Mouse (Mus musculus): ENCODE measurements at regions not wholly inside any gene's neighbourhood (a gene's known extent, or its start where the extent isn't known, plus 50 kb on each side); places are given as distances from the start of the nearest gene placed in this dataset.

GRCm38 (mm10) chr11:90797577-90797976 lies 109.4 kb upstream of the Tom1l1 start:
- DNase-seq (ENCODE audit: low spot score in 2 of 2), result no peak

GRCm38 (mm10) chr11:90783537-90783936 lies 95.4 kb upstream of the Tom1l1 start:
- no peak for DNase-seq (ENCODE audit: low spot score in 2 of 2)

- DNase-seq (ENCODE audit: low spot score in 2 of 2), result no peak
Observed at GRCm38 (mm10) chr11:90782975-90783374, 94.8 kb upstream of the Tom1l1 start.

GRCm38 (mm10) chr11:90775752-90776151 lies 87.6 kb upstream of the Tom1l1 start:
- DNase-seq (ENCODE audit: low spot score in 2 of 2), result no peak

GRCm38 (mm10) chr11:90755981-90756380 lies 67.8 kb upstream of the Tom1l1 start:
- no peak for DNase-seq (ENCODE audit: low spot score in 2 of 2)

GRCm38 (mm10) chr11:90748448-90748847 lies 60.3 kb upstream of the Tom1l1 start:
- DNase-seq (ENCODE audit: low spot score in 2 of 2), result no peak

- DNase-seq (ENCODE audit: low spot score in 2 of 2), result no peak
Observed at GRCm38 (mm10) chr11:90741952-90742617, 53.9 kb upstream of the Tom1l1 start.

- DNase-seq (ENCODE audit: low spot score in 2 of 2), result no peak
Observed at GRCm38 (mm10) chr11:90739501-90739900, 51.3 kb upstream of the Tom1l1 start.

- DNase-seq (ENCODE audit: low spot score in 2 of 2), result no peak
Observed at GRCm38 (mm10) chr11:90738741-90739140, 50.6 kb upstream of the Tom1l1 start.
